Mouse (Mus musculus) CD4-positive, CD25-positive, alpha-beta regulatory T cell (primary cell): ENCODE results near the gene Ppard. TPM values are rescaled to one million over a fixed set of nuclear protein-coding genes. Genes with fewer than 3 reads are reported as not detected.

Source experiments
- polyA plus RNA-seq: library from polyadenylated mRNA; unstranded; fragments of 100-300 nt; shearing (Covaris generic); gene quantifications from one replicate; pipeline ENCODE4 v1.2.1, GENCODE M21; 2017

The Ppard gene
- 2.8 TPM for polyA plus RNA-seq

DNA sequence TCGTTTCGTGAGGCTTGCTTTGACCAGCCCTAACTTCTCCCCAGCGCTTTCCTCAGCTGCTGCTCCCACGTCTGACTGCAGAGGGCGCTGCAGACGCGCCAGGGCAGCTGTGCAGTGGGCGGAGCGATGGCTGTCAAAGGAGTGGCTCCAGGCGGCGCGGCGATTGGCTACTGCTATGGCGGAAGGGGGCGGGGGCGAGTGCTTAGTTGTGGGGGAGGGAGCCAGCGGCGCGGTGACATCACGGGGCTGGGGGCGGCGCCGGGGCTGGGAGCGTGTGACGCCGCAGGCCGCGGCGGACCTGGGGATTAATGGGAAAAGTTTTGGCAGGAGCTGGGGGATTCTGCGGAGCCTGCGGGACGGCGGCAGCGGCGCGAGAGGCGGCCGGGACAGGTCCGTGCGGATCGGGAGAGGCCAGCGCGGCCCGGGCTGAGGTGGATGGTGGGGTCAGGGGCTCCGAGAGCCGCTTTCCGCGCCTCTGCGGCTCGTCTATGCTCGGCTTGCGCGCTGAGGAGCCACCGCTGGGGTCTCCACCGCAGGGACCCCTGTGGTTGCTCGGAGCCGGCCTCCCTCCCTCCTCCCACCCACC, at the start of gene Ppard:
Gene Ppard, plus strand, starts transcription at position 226 of the 586 bp plus-strand sequence.

DNA sequence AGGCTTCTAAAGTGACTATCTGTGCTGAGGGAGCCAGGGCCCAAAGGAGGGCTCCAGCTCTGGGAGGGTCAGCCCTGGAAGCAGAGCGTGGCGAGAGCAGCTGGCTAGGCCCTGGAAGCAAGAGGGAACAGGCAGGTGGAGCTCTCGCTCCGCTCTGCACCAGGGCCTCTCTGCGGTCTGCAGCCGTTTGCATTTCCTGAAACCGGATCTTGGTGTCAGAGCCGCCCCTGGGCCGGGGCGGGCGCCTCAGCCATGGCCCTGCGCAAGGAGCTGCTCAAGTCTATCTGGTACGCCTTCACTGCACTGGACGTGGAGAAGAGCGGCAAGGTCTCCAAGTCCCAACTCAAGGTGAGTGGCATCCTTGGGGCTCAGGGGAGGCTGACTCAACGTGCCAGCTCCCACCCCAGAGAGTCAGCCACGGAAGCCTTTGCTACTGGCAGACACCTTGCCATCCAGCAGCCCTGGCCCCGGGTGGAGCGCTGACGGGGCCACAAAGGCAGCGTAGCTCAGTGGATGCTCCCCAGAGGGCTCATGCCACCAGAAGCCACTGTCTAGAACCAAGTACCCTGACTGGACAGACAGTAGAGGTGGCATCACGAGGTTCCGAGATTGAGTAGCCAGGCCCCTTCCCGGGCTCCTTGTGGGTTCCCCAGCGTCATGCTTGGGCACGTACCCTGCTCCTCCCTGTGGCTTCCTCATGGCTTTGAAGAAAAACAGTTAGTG, 24.7 kb upstream of the Ppard start, which contains the start of gene Def6:
Gene Def6, plus strand, starts transcription at position 188 of the 723 bp plus-strand sequence.

DNA sequence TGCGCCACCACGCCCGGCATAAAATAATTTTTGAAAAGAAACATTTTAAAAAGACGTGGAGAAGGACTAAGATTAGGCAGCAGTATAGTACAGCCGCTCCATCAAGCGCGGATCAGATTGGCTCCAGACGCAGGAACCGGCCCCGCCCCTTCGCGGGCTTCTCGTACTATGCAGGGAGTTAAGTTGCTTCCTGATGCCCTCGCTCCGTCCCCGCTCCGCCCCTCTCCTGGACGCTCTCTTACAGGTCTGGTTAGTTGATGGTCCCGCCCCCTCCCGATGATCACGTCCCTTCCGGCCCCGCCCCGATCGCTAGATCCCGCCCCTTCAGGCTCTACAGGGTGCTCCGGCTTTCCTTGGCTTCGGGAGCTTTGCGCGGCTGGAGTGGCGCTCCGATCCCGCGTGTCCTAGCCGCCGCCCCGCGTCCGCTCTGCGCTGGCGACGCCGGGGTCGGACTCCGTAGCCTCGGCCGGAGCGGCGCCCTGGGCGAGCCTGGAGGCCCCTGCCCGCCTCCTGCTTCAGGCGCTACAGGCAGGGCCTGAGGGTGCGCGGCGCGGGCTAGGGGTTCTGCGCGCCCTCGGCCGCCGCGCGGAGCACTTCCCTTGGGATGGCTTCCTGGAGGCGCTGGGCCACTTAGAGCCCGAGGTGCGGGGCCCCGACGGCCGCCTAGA, 80.8 kb downstream of the Ppard start, which contains the start of gene Fance:
Gene Fance, plus strand, starts transcription at position 308 of the 668 bp plus-strand sequence.

DNA sequence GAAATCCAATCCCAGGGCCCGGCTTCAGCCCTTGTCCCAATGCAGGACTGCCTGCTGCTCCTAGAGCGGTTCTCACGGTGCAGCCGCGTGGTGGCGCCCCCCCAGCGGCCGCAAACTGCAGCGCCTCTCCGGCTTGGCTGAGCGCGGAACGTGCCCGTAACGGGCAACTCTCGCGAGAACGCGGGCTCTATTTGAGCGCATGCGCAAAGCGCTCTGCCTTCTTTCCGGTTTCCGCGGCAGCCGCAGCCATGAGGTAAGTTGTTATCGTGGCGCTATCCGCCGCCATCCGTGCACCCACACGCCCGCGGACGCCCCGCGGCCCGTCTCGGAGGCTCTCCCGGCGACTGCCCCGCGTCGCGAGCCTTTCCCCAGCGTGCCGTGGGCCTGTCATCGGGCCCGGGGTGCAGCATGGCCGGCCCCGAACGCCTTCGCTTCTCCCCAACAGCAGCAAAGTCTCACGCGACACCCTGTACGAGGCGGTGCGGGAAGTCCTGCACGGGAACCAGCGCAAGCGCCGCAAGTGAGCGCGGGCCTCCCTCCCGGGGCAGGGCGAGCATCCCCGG, 95.9 kb downstream of the Ppard start, which contains the start of gene Rpl10a:
Gene Rpl10a, plus strand, starts transcription at position 106 of the 563 bp plus-strand sequence.

DNA sequence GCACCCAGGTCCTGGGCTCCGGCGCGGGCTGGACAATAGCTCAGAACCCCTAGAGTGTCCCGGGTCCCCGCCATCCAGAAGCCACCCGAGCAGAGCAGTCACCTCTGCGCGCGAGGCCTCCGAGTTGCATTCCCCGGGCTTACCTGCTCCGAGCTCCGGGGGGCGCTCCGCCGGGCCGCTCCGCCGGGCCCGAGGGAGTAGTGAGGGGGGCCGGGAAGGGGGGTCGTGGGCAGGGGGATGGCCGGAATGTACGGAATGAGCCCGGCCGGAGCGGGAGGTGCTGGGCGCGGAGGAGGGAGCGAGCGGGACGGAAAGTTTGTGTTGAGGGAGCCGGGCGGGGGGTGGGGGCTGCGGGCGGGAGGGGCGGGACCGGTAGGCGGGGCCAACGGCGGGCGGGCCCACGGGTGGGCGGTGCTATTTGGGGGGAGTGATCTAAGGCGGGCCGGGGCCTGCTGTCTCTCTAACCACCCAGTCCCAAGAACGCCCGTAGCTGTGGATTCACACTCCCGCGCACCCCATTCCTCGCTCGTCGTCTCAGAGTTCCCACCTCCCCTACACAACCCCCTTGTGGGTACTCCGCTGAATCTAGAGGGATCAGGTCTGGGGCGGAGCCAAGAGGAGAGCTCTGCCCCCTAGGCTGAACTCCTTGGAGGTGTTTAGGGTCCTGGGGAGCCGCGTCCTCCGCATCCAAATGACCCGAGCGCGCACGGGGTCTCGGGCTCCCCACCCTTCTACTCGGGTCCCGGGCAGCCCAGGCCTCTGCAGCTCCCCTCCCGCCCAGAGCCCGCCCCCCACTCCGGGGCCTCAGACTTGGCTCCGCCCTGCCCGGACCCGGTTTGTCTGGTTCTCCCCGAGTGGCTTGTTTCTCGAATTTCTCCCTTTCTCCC, 118.2 kb downstream of the Ppard start, which contains the start of gene Tead3:
Gene Tead3, minus strand, starts transcription at position 352 of the 887 bp plus-strand sequence.

Other genes with a start within 250 kb of the Ppard start
- 0.95 TPM for gene Tcp11, start 152.1 kb upstream of the Ppard start, polyA plus RNA-seq
- not detected for gene Scube3, start 90.6 kb upstream of the Ppard start, polyA plus RNA-seq
- 12.8 TPM for gene Zfp523, start 55.6 kb upstream of the Ppard start, polyA plus RNA-seq
- gene Def6, start 24.9 kb upstream of the Ppard start, polyA plus RNA-seq = 249 TPM
- 39.3 TPM for gene Fance, start 80.8 kb downstream of the Ppard start, polyA plus RNA-seq
- 355 TPM for gene Rpl10a, start 95.8 kb downstream of the Ppard start, polyA plus RNA-seq
- gene Tead3, start 118.1 kb downstream of the Ppard start, polyA plus RNA-seq = 0.37 TPM
- gene Tulp1, start 132.5 kb downstream of the Ppard start, polyA plus RNA-seq = 0.32 TPM